Mouse (Mus musculus) midbrain, embryonic 12.5 days (tissue): ENCODE measurements around the gene Ip6k1. TPM values are rescaled to one million over a fixed set of nuclear protein-coding genes. Genes with fewer than 3 reads are reported as not detected.
A peak's percentile ranks its signal among the peaks of the same experiment; 100 is the strongest.

Source experiments
- ATAC-seq: fragments of 200-750 bp; cut with Nextera tagmentation; 2 replicates; pipeline ENCODE4 v1.8.0; 2017; ENCODE audit warnings: low read depth, moderate TSS enrichment, moderate library complexity; ENCODE audit not compliant: low FRiP score
- H3K27ac ChIP-seq: fragments of 300-500 bp; sonication (generic); replicated peaks from 2 replicates; pipeline ENCODE4 v1.5.1; 2016; ENCODE audit warnings: mild to moderate bottlenecking
- H3K27me3 ChIP-seq: fragments of 300-500 bp; sonication (generic); 2 replicates; pipeline ENCODE4 v1.6.1; 2016; ENCODE audit warnings: mild to moderate bottlenecking
- H3K36me3 ChIP-seq: fragments of 300-500 bp; sonication (generic); 2 replicates; pipeline ENCODE4 v1.6.1; 2016
- H3K4me1 ChIP-seq: fragments of 300-500 bp; sonication (generic); 2 replicates; pipeline ENCODE4 v1.6.1; 2016
- H3K4me2 ChIP-seq: fragments of 300-500 bp; sonication (generic); replicated peaks from 2 replicates; pipeline ENCODE4 v1.6.1; 2016; ENCODE audit warnings: mild to moderate bottlenecking, moderate library complexity
- H3K4me3 ChIP-seq: fragments of 300-500 bp; sonication (generic); 2 replicates; pipeline ENCODE4 v1.5.1; 2016; ENCODE audit warnings: mild to moderate bottlenecking
- H3K9ac ChIP-seq: fragments of 300-500 bp; sonication (generic); replicated peaks from 2 replicates; pipeline ENCODE4 v1.6.1; 2016; ENCODE audit warnings: mild to moderate bottlenecking, moderate library complexity
- H3K9me3 ChIP-seq: fragments of 300-500 bp; sonication (generic); 2 replicates; pipeline ENCODE4 v1.6.1; 2016; ENCODE audit warnings: mild to moderate bottlenecking
- WGBS: fragments of 180-500 bp; shearing (Covaris S2); methylation state at CpG from one replicate; pipeline ENCODE4 v1.1.7; 2016; 5-methylcytosine and 5-hydroxymethylcytosine counted together
- polyA plus RNA-seq: library from polyadenylated mRNA; unstranded; fragments of >200 nt; fragmentation: Nextera tagmentation; extraction: Ambion mirVana; gene quantifications from 2 replicates; pipeline ENCODE4 v1.2.1, GENCODE M21; 2016

Ip6k1 gene
- polyA plus RNA-seq, 1 experiment from 2014 or later, result 94.2 TPM

DNA sequence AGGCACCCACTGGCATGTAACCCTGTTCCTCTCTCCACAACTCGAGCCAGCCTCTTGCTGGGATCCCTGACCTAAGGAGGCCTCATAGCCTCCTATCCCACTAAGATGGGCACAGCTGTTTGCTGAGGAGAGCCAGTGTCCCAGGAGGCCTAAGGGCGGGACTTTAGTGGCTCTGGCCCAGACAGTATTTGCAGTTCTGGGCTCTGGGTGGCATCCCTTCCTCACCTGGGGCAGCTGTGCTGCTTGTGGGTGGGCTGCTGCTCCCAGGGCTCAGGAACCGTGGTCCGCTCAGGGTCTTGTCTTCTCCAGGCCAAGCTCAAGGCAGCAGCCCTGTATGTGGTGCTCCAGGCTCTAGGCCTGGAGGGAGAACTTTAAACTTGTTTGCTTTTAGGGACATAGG, 44.3 kb downstream of the Ip6k1 start:
- ATAC-seq, result no peak
- H3K9ac ChIP-seq, result no peak overlapping the region
- H3K4me1 ChIP-seq, result peaks cover 19% of the 10 kb centered on the region
- WGBS, result 91% methylated on average over 4 of the region's 4 CpGs
- H3K9me3 ChIP-seq, result no peaks in the 10 kb centered on the region
- H3K4me2 ChIP-seq, result no peak overlapping the region
- no peaks in the 10 kb centered on the region for H3K27me3 ChIP-seq
- peaks cover 59% of the 10 kb centered on the region for H3K36me3 ChIP-seq
- no peak overlapping the region for H3K4me3 ChIP-seq
- no peak overlapping the region for H3K27ac ChIP-seq

DNA sequence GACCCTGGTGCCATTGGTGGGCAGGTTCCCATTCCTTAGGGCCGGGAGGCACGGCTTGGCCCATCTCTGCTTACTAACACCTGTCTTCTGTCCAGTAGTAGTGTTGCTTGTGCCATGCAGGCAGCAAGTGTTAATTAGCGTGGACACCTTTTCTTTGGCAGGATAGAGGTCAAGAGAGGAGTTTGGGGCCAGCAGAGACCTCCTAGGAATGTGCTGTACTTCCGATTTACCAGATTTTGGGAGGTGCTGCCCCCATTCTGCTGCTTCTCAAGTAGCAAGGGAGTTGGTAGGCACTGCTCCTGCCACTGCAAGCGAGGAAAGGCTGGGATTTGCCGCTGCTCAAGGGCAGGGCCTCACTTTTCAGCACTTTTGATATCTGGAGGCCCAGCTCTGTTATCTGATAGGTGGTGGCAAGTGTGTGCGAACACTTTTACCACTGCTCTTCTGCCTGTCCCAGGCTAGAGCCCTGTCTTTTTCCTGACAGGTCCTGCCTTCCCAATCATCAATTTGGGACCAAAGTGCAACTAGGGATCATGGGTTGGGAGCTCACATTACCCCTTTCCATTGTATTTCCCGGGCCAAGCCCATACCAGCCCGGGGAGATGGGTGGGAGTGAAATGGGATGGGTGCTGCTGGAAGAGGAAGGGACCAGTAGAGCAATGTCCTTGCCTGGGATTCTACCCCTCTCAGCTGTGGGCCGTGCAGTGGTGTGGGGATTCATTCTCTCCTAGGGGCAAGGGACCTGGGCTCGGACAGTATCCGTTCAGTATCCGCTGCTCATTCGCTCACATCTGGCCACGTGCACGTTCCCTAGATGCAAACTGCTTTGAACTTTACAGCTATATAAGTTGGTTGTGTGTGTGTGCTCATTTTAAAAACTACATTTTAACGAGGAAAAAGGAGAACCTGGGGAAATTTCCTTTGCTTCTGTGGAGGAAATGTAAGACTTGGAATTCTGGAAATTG, 45.6 kb downstream of the Ip6k1 start:
- Histone ChIP-seq H3K4me2 (peak overlapping the region; percentile 98), H3K36me3 (peaks cover 56% of the 10 kb centered on the region), H3K27me3 (no peaks in the 10 kb centered on the region), H3K4me3 (peak overlapping the region; percentile 72), H3K9ac (peak overlapping the region; percentile 72), H3K9me3 (no peaks in the 10 kb centered on the region), H3K4me1 (peaks cover 19% of the 10 kb centered on the region), H3K27ac (peak overlapping the region; percentile 75)
- no peak for ATAC-seq
- WGBS, result 47% methylated on average over 17 of the region's 17 CpGs

DNA sequence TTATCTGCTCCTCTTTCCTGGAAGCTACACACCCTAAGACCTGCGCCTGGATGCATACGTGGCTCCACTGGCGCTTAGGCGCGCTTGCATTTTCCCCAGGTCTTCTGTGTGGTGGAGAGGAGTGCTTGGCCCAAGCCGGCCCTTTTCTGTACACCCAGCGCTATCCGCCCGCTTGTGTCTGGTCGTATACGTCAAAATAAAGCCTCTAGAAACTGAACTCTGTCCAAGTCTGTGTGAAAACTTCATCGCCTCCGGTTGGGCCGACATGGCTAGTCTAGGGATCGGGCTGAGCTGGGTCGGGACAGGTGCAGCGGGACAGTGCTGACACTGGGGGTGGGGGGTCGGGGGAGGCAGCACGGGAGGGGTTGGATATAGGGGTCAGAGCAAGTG, 46.3 kb downstream of the Ip6k1 start:
- H3K27ac ChIP-seq, result peak overlapping the region; percentile 75
- no peaks in the 10 kb centered on the region for H3K27me3 ChIP-seq
- H3K9me3 ChIP-seq, result no peaks in the 10 kb centered on the region
- H3K36me3 ChIP-seq, result peaks cover 54% of the 10 kb centered on the region
- peak overlapping the region; percentile 72 for H3K9ac ChIP-seq
- WGBS, result under 1% methylated on average over 17 of the region's 19 CpGs
- peak; percentile 59 for ATAC-seq
- H3K4me3 ChIP-seq, result peak overlapping the region; percentile 72
- peak overlapping the region; percentile 98 for H3K4me2 ChIP-seq
- H3K4me1 ChIP-seq, result peaks cover 24% of the 10 kb centered on the region

DNA sequence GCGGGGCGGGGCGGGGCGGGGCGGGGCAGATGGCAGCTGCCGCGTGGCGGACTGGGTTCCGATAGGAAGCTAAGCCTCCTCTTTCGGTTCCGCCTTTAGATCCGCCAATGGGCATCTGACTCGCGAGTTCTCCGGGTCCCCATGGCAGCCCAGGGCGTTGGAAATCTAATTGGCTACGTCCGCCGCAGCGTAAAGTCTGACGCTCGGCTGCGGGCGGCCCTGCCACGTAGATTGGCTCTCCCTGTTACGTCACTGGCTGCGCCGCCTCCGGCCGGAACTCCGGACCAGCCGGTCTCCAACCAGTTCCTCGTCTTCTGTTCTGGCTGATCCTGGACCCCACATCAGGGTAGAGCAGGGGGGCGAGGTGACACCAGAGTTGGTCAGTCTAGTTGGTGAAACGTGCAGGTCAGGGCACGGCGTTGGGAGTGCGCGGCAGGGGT, 46.7 kb downstream of the Ip6k1 start, which contains the start of gene Gmppb:
Gene Gmppb (plus strand): TSS at position 227 of the 440 bp plus-strand sequence.
- ATAC-seq, result peak; percentile 94
- H3K27ac ChIP-seq, result peak within 1 kb of the TSS; percentile 75
- peak within 1 kb of the TSS; percentile 72 for H3K9ac ChIP-seq
- peaks cover 58% of the 10 kb centered on the region for H3K36me3 ChIP-seq
- peaks cover 24% of the 10 kb centered on the region for H3K4me1 ChIP-seq
- H3K4me2 ChIP-seq, result peak within 1 kb of the TSS; percentile 98
- no peaks in the 10 kb centered on the region for H3K9me3 ChIP-seq
- H3K4me3 ChIP-seq, result peak within 1 kb of the TSS; percentile 72
- no peaks in the 10 kb centered on the region for H3K27me3 ChIP-seq
- 0% methylated on average over 38 of the region's 39 CpGs for WGBS

DNA sequence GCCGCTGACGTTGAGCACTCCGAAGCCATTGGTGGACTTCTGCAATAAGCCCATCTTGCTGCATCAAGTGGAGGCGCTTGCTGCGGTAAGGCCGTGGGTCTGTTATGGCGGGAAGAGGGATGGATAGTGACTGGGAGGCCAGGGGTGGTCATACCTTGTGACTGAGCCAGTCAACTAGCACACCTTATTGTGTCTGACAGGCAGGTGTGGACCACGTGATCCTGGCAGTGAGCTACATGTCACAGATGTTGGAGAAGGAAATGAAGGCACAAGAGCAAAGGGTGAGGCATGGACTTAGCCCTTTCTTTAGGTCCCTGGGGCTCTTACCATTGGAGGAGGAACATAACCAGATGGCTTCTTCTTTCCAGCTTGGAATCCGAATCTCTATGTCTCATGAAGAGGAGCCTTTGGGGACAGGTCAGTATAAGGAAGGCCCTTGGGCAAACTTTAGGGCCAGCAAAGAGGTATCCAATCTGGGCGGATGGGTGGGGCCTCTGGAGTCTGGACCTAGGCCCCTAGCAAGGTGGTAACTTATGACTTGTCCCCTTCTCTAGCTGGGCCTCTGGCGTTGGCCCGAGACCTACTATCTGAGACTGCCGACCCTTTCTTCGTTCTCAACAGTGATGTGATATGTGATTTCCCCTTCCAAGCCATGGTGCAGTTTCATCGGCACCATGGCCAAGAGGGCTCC, 47.4 kb downstream of the Ip6k1 start:
- peak overlapping the region; percentile 72 for H3K4me3 ChIP-seq
- no peaks in the 10 kb centered on the region for H3K9me3 ChIP-seq
- H3K9ac ChIP-seq, result peak overlapping the region; percentile 72
- peak overlapping the region; percentile 98 for H3K4me2 ChIP-seq
- peaks cover 24% of the 10 kb centered on the region for H3K4me1 ChIP-seq
- peaks cover 61% of the 10 kb centered on the region for H3K36me3 ChIP-seq
- ATAC-seq, result peak; percentile 14
- no peaks in the 10 kb centered on the region for H3K27me3 ChIP-seq
- H3K27ac ChIP-seq, result peak overlapping the region; percentile 66
- WGBS, result 44% methylated on average over 15 of the region's 15 CpGs

DNA sequence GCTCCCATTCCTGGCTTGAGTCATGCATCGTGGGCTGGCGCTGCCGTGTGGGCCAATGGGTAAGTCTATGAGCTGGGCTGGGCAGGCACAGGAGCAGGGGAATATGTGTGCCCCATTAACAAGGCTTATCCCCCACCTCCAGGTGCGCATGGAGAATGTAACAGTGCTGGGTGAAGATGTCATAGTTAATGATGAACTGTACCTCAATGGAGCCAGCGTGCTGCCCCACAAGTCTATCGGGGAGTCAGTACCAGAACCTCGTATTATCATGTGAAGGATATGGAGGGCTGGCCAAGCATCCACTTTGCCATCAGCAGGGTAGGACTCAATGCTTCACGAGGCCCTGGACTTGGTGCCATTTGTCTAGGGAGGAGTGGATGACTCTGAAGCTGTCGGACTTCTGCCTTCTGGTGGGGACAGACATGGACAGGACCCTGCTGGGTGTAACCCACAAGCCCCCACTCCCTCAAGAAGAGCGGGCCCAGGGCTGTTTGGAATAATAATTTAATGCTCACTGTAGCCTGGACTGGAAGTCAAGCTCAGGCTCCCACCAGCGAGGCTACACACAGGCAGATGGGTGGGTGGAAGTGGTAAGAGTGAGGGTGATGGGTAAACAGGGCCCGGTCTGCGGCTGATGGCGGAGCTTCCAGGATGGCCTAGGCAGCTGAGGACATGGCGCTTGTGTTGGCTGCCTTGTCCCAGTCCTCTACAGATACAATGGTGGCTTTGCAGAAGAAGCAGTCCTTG, 49.1 kb downstream of the Ip6k1 start:
- H3K9ac ChIP-seq, result no peak overlapping the region
- H3K4me2 ChIP-seq, result no peak overlapping the region
- no peak for ATAC-seq
- no peak overlapping the region for H3K4me3 ChIP-seq
- 94% methylated on average over 15 of the region's 15 CpGs for WGBS
- no peaks in the 10 kb centered on the region for H3K9me3 ChIP-seq
- H3K4me1 ChIP-seq, result peaks cover 24% of the 10 kb centered on the region
- no peak overlapping the region for H3K27ac ChIP-seq
- H3K36me3 ChIP-seq, result peaks cover 62% of the 10 kb centered on the region
- H3K27me3 ChIP-seq, result no peaks in the 10 kb centered on the region

DNA sequence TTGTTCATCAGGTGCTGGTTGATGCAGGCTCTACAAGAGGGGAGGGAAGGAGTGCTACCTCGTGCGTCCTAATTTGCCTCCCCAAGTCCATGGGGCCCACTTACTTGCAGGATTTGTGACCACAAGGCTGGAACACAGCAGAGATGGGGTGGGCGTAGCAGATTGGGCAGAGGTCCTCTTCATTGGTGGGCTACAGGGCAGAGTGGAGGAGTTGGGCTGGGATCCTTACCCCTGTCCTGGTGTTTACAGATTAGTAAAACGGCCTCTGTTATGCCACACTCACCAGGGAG, 49.6 kb downstream of the Ip6k1 start:
- Histone ChIP-seq H3K27ac (no peak overlapping the region), H3K4me2 (no peak overlapping the region), H3K9ac (no peak overlapping the region), H3K27me3 (no peaks in the 10 kb centered on the region), H3K4me3 (no peak overlapping the region), H3K36me3 (peaks cover 61% of the 10 kb centered on the region), H3K9me3 (no peaks in the 10 kb centered on the region), H3K4me1 (peaks cover 24% of the 10 kb centered on the region)
- ATAC-seq, result no peak
- 81% methylated on average over 4 of the region's 4 CpGs for WGBS

DNA sequence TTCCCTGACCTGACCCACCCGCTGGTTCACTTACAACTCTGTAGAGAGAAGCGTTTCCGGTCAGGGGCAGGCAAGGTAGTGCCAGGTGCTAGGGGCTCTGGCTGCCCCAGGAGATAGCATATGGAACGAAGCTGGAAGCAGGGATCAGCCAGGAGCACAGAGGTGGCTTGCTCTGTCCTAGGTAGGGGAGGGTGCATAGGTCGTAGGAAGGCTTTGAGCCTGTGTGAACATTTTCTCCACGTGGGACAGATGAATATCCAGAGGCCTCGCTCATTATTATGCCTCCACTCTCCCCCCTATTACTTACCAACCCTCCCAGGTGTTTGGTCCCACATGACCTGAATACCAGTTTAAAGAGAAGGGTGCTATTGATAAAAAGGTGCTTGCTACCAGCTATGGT, 50.1 kb downstream of the Ip6k1 start:
- peaks cover 60% of the 10 kb centered on the region for H3K36me3 ChIP-seq
- H3K4me3 ChIP-seq, result no peak overlapping the region
- H3K4me1 ChIP-seq, result peaks cover 24% of the 10 kb centered on the region
- no peaks in the 10 kb centered on the region for H3K27me3 ChIP-seq
- WGBS, result 75% methylated on average over 7 of the region's 7 CpGs
- no peak overlapping the region for H3K9ac ChIP-seq
- no peak overlapping the region for H3K4me2 ChIP-seq
- H3K9me3 ChIP-seq, result no peaks in the 10 kb centered on the region
- no peak overlapping the region for H3K27ac ChIP-seq
- ATAC-seq, result no peak

DNA sequence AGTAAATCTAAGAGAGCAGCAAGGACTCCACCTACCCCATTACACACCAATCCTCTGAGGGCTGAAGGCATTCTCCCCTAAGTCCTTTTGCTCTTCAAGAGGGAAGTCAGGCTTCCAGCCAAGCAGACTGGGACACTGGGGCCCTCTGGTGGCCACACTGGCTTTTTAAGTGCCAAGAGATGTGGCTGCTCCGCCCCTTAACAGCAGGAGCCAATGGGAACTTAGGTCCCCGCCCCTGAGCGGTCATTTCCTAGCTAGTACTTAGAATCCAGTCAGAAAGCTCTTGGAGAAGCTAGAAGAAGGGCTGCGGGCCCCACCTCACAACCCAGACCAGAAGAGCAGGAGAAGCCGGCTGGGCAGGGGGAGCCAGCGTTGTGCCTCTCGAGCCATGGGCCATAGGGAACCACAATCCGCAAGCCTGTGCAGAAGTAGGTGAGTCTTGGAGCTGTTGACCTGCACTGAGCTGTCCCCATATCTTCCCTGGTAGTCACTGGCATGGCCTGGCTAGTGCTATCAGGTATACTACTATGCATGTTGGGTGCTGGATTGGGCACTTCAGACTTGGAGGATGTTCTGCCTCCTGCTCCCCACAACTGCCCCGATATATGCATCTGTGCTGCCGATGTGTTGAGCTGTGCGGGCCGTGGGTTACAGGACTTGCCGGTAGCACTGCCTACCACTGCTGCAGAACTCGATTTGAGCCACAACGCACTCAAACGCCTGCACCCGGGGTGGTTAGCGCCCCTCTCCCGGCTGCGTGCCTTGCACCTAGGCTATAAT, 50.8 kb downstream of the Ip6k1 start, which contains the start of gene Amigo3:
Gene Amigo3 (plus strand): TSS at position 275 of the 780 bp plus-strand sequence.
- 54% methylated on average over 20 of the region's 20 CpGs for WGBS
- H3K4me2 ChIP-seq, result peak within 1 kb of the TSS; percentile 32
- H3K4me1 ChIP-seq, result peaks cover 20% of the 10 kb centered on the region
- H3K9me3 ChIP-seq, result no peaks in the 10 kb centered on the region
- no peaks in the 10 kb centered on the region for H3K27me3 ChIP-seq
- no peak within 1 kb of the TSS; the same call in 1 of the 2 replicates for H3K9ac ChIP-seq
- peaks cover 64% of the 10 kb centered on the region for H3K36me3 ChIP-seq
- peak; percentile 21; the same call in 1 of the 2 replicates for ATAC-seq
- H3K4me3 ChIP-seq, result no peak within 1 kb of the TSS
- no peak within 1 kb of the TSS for H3K27ac ChIP-seq

DNA sequence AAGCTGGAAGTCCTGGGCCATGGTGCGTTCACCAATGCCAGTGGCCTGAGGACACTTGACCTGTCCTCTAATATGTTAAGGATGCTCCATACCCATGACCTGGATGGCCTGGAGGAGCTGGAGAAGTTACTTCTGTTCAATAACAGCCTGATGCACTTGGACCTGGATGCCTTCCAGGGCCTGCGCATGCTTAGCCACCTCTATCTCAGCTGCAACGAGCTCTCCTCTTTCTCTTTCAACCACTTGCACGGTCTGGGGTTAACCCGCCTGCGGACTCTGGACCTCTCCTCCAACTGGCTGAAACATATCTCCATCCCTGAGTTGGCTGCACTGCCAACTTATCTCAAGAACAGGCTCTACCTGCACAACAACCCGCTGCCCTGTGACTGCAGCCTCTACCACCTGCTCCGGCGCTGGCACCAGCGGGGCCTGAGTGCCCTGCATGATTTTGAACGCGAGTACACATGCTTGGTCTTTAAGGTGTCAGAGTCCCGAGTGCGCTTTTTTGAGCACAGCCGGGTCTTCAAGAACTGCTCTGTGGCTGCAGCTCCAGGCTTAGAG, 51.4 kb downstream of the Ip6k1 start:
- H3K27ac ChIP-seq, result no peak overlapping the region
- H3K9me3 ChIP-seq, result no peaks in the 10 kb centered on the region
- no peak for ATAC-seq
- 92% methylated on average over 15 of the region's 15 CpGs for WGBS
- no peak overlapping the region for H3K4me2 ChIP-seq
- peaks cover 71% of the 10 kb centered on the region for H3K36me3 ChIP-seq
- H3K4me1 ChIP-seq, result peaks cover 13% of the 10 kb centered on the region
- H3K4me3 ChIP-seq, result no peak overlapping the region
- H3K9ac ChIP-seq, result no peak overlapping the region
- H3K27me3 ChIP-seq, result no peaks in the 10 kb centered on the region
